Mouse (Mus musculus) MEL (cell line): ENCODE data around the gene Cib4. TPM values are rescaled to one million over a fixed set of nuclear protein-coding genes. Genes with fewer than 3 reads are reported as not detected.

ENCODE experiments used
- DNase-seq: peaks from one replicate; pipeline ENCODE4 v3.0.0; 2011; ENCODE audit warnings: low read depth, low spot score
- H3K27ac ChIP-seq: 2 replicates; pipeline ENCODE4 v1.5.1; 2012; ENCODE audit warnings: low read depth, mild to moderate bottlenecking, control low read depth, low read length, moderate library complexity; ENCODE audit not compliant: control insufficient read depth
- H3K27me3 ChIP-seq, 2 experiments: fragments of 150-350 bp in 1 of 2; sonication (generic) in 1 of 2; 2 replicates each; pipeline ENCODE4 v1.6.1; 2012; ENCODE audit warnings: low read length in 2 of 2, mild to moderate bottlenecking in 2 of 2, improper control_type of control experiment in 1 of 2, moderate library complexity in 1 of 2; ENCODE audit not compliant: insufficient read depth in 2 of 2, control insufficient read depth in 1 of 2
- H3K36me3 ChIP-seq, 2 experiments: 2 replicates each; pipeline ENCODE4 v1.6.1; 2012 to 2014; ENCODE audit warnings: low read length in 2 of 2, improper control_type of control experiment in 1 of 2, inconsistent platforms in 1 of 2, mild to moderate bottlenecking in 1 of 2; ENCODE audit not compliant: insufficient read depth in 2 of 2, control insufficient read depth in 1 of 2
- H3K4me1 ChIP-seq, 2 experiments: fragments of 150-350 bp in 1 of 2; sonication (generic) in 1 of 2; 2 replicates each; pipeline ENCODE4 v1.6.1; 2012; ENCODE audit warnings: low read length in 2 of 2, improper control_type of control experiment in 1 of 2, mild to moderate bottlenecking in 1 of 2; ENCODE audit not compliant: insufficient read depth in 2 of 2, control insufficient read depth in 1 of 2
- H3K4me3 ChIP-seq, 2 experiments: fragments of 150-350 bp in 1 of 2; sonication (generic) in 1 of 2; 2 replicates each; pipeline ENCODE4 v1.5.1; 2012; ENCODE audit warnings: low read depth in 2 of 2, low read length in 2 of 2, mild to moderate bottlenecking in 2 of 2, moderate library complexity in 2 of 2, control low read depth in 1 of 2, improper control_type of control experiment in 1 of 2; ENCODE audit not compliant: control insufficient read depth in 1 of 2, insufficient read depth in 1 of 2
- H3K79me2 ChIP-seq: 2 replicates; pipeline ENCODE4 v1.6.1; 2012; ENCODE audit warnings: mild to moderate bottlenecking, low read length, moderate library complexity; ENCODE audit not compliant: control insufficient read depth, poor library complexity, insufficient read depth
- H3K9ac ChIP-seq: 2 replicates; pipeline ENCODE4 v1.6.1; 2012; ENCODE audit warnings: low read depth, mild to moderate bottlenecking, control low read depth, low read length, moderate library complexity; ENCODE audit not compliant: control insufficient read depth, poor library complexity, severe bottlenecking
- H3K9me3 ChIP-seq: fragments of 150-350 bp; sonication (generic); replicated peaks from 2 replicates; pipeline ENCODE4 v1.6.1; 2012; ENCODE audit warnings: mild to moderate bottlenecking, low read length, improper control_type of control experiment, moderate library complexity; ENCODE audit not compliant: insufficient read depth
- BHLHE40 ChIP-seq: IDR thresholded peaks from 2 replicates; pipeline ENCODE4 v1.6.1; 2012; ENCODE audit warnings: low read depth, mild to moderate bottlenecking, inconsistent platforms, low read length, improper control_type of control experiment, borderline replicate concordance
- CTCF ChIP-seq, 3 experiments: IDR thresholded peaks in 2 of 3; conservative IDR thresholded peaks in 1 of 3; 2 replicates each; pipeline ENCODE4 v1.5.1; 2011 to 2012; ENCODE audit warnings: low read length in 3 of 3, low read depth in 2 of 3, mild to moderate bottlenecking in 2 of 3, improper control_type of control experiment in 1 of 3, inconsistent platforms in 1 of 3, mixed read lengths in 1 of 3, moderate library complexity in 1 of 3; ENCODE audit not compliant: control insufficient read depth in 1 of 3, insufficient read depth in 1 of 3, poor library complexity in 1 of 3, severe bottlenecking in 1 of 3
- ELF1 ChIP-seq: IDR thresholded peaks from 2 replicates; pipeline ENCODE4 v1.6.1; 2014; ENCODE audit warnings: low read depth, mild to moderate bottlenecking, inconsistent platforms, low read length, improper control_type of control experiment, moderate library complexity
- EP300 ChIP-seq, 2 experiments: IDR thresholded peaks; 2 replicates each; pipeline ENCODE4 v1.6.1; 2011; ENCODE audit warnings: improper control_type of control experiment in 2 of 2, low read length in 2 of 2, low read depth in 1 of 2, mild to moderate bottlenecking in 1 of 2
- ETS1 ChIP-seq: IDR thresholded peaks from 2 replicates; pipeline ENCODE4 v1.6.1; 2012; ENCODE audit warnings: low read depth, mild to moderate bottlenecking, inconsistent platforms, low read length, improper control_type of control experiment, moderate library complexity
- GABPA ChIP-seq: IDR thresholded peaks from 2 replicates; pipeline ENCODE4 v1.6.1; 2012; ENCODE audit warnings: low read depth, mild to moderate bottlenecking, inconsistent platforms, low read length, improper control_type of control experiment, moderate library complexity
- GATA1 ChIP-seq: IDR thresholded peaks from 2 replicates; pipeline ENCODE4 v1.6.1; 2011; ENCODE audit warnings: low read depth, low read length, improper control_type of control experiment
- HCFC1 ChIP-seq: IDR thresholded peaks from 2 replicates; pipeline ENCODE4 v1.6.1; 2012; ENCODE audit warnings: low read depth, mild to moderate bottlenecking, inconsistent platforms, low read length, improper control_type of control experiment, moderate library complexity
- MAFK ChIP-seq: IDR thresholded peaks from 2 replicates; pipeline ENCODE4 v1.6.1; 2011; ENCODE audit warnings: low read depth, mild to moderate bottlenecking, low read length, improper control_type of control experiment, borderline replicate concordance
- MEF2A ChIP-seq: IDR thresholded peaks from 2 replicates; pipeline ENCODE4 v1.6.1; 2014; ENCODE audit warnings: low read depth, mild to moderate bottlenecking, inconsistent platforms, low read length, improper control_type of control experiment; ENCODE audit not compliant: poor library complexity, insufficient replicate concordance, severe bottlenecking; ENCODE audit errors: extremely low read depth
- MYB ChIP-seq: IDR thresholded peaks from 2 replicates; pipeline ENCODE4 v1.6.1; 2011; ENCODE audit warnings: mild to moderate bottlenecking, low read depth, low read length, improper control_type of control experiment
- MYC ChIP-seq: IDR thresholded peaks from 2 replicates; pipeline ENCODE4 v1.6.1; 2011; ENCODE audit warnings: low read depth, mild to moderate bottlenecking, low read length, improper control_type of control experiment, moderate library complexity
- POLR2A ChIP-seq, 2 experiments: IDR thresholded peaks; 2 replicates each; pipeline ENCODE4 v1.6.1; 2011 to 2012; ENCODE audit warnings: low read length in 2 of 2, mild to moderate bottlenecking in 2 of 2, control low read depth in 1 of 2, improper control_type of control experiment in 1 of 2, low read depth in 1 of 2, moderate library complexity in 1 of 2; ENCODE audit not compliant: control insufficient read depth in 1 of 2, insufficient read depth in 1 of 2, poor library complexity in 1 of 2
- SIN3A ChIP-seq: IDR thresholded peaks from 2 replicates; pipeline ENCODE4 v1.6.1; 2012; ENCODE audit warnings: low read length, improper control_type of control experiment, inconsistent platforms
- UBTF ChIP-seq: IDR thresholded peaks from 2 replicates; pipeline ENCODE4 v1.6.1; 2012; ENCODE audit warnings: low read depth, mild to moderate bottlenecking, inconsistent platforms, low read length, improper control_type of control experiment, moderate library complexity, borderline replicate concordance; ENCODE audit not compliant: insufficient read depth
- USF2 ChIP-seq, 2 experiments: IDR thresholded peaks; 2 replicates each; pipeline ENCODE4 v1.6.1; 2011 to 2012; ENCODE audit warnings: improper control_type of control experiment in 2 of 2, low read length in 2 of 2, borderline replicate concordance in 1 of 2, inconsistent platforms in 1 of 2, low read depth in 1 of 2, mild to moderate bottlenecking in 1 of 2; ENCODE audit not compliant: insufficient read depth in 1 of 2
- ZC3H11A ChIP-seq: IDR thresholded peaks from 2 replicates; pipeline ENCODE4 v1.6.1; 2012; ENCODE audit warnings: low read depth, mild to moderate bottlenecking, inconsistent platforms, low read length, improper control_type of control experiment
- ZKSCAN1 ChIP-seq: IDR thresholded peaks from 2 replicates; pipeline ENCODE4 v1.6.1; 2012; ENCODE audit warnings: low read depth, mild to moderate bottlenecking, inconsistent platforms, low read length, improper control_type of control experiment, moderate library complexity
- ZMIZ1 ChIP-seq: IDR thresholded peaks from 2 replicates; pipeline ENCODE4 v1.6.1; 2012; ENCODE audit warnings: low read depth, mild to moderate bottlenecking, inconsistent platforms, low read length, improper control_type of control experiment, moderate library complexity
- polyA plus RNA-seq, 2 experiments: library from polyadenylated mRNA; stranded (reverse) in 1 of 2; unstranded in 1 of 2; fragments of >175 nt in 1 of 2; fragments of >200 nt in 1 of 2; gene quantifications; 2 replicates each; pipeline versions ENCODE4 v1.2.1 to v1.2.4; 2012; ENCODE audit warnings: low replicate concordance in 2 of 2, low read depth in 1 of 2; ENCODE audit not compliant: insufficient read length in 2 of 2, insufficient read depth in 1 of 2, missing spikeins in 1 of 2
- total RNA-seq: library from RNA; depleted of rRNA; stranded (reverse); fragments of 300-350 nt; gene quantifications from 2 replicates; pipeline ENCODE4 v1.2.3, GENCODE M21; 2012

Cib4 gene
- total and polyA plus RNA-seq, 3 experiments = not detected

- peaks cover 32 to 45% of the 10 kb centered on the region in 2 experiments for H3K27me3 ChIP-seq
- DNase-seq = no peak
- no peak overlapping the region for H3K4me3 ChIP-seq
- H3K79me2 ChIP-seq = no peaks in the 10 kb centered on the region
- H3K9ac ChIP-seq = no peak overlapping the region
- H3K9me3 ChIP-seq = no peaks in the 10 kb centered on the region
- no peak overlapping the region for H3K27ac ChIP-seq
- H3K36me3 ChIP-seq = no peaks in the 10 kb centered on the region
- TF ChIP-seq MYB = no peak
- TF ChIP-seq GABPA = no peak
- TF ChIP-seq POLR2A (IDR thresholded peaks at IDR 0.05; ENCODE audit: control insufficient read depth in 1 of 2, insufficient read depth in 1 of 2, low read depth in 1 of 2, low read length in 2 of 2, poor library complexity in 1 of 2) = no peak
- TF ChIP-seq ETS1 = no peak
- no peak for TF ChIP-seq SIN3A
- TF ChIP-seq ZMIZ1 = no peak
- no peak for TF ChIP-seq USF2 (IDR thresholded peaks at IDR 0.05; ENCODE audit: borderline replicate concordance in 1 of 2, insufficient read depth in 1 of 2, low read depth in 1 of 2, low read length in 2 of 2)
- TF ChIP-seq MAFK = no peak
- no peak for TF ChIP-seq MYC
- TF ChIP-seq ZKSCAN1 = no peak
- TF ChIP-seq CTCF (IDR thresholded peaks at IDR 0.05 in 2 of 3, conservative IDR thresholded peaks at IDR 0.05 in 1 of 3; ENCODE audit: control insufficient read depth in 1 of 3, insufficient read depth in 1 of 3, low read depth in 2 of 3, low read length in 3 of 3, poor library complexity in 1 of 3, severe bottlenecking in 1 of 3) = no peak
- TF ChIP-seq MEF2A = no peak
- TF ChIP-seq BHLHE40 = no peak
- TF ChIP-seq, all 39 proteins: peak for 0
- H3K4me1 ChIP-seq = no peaks in the 10 kb centered on the region
Observed at GRCm38 (mm10) chr5:30559421-30559820, 13.8 kb upstream of the Cib4 start.

- Histone ChIP-seq H3K9me3 (no peaks in the 10 kb centered on the region), H3K27me3 (peaks cover 26 to 36% of the 10 kb centered on the region in 2 experiments)
- no peak for TF ChIP-seq GATA1
- TF ChIP-seq EP300 (IDR thresholded peaks at IDR 0.05; ENCODE audit: low read depth in 1 of 2, low read length in 2 of 2) = no peak
- TF ChIP-seq USF2 (IDR thresholded peaks at IDR 0.05; ENCODE audit: borderline replicate concordance in 1 of 2, insufficient read depth in 1 of 2, low read depth in 1 of 2, low read length in 2 of 2) = no peak
- no peak for TF ChIP-seq ZC3H11A
- no peak for TF ChIP-seq HCFC1
- TF ChIP-seq UBTF = no peak
- no peak for TF ChIP-seq MAFK
- TF ChIP-seq ELF1 = no peak
- no peak for TF ChIP-seq MYC
Observed at GRCm38 (mm10) chr5:30556284-30556683, 10.6 kb upstream of the Cib4 start.

More at GRCm38 (mm10) chr5:30556284-30556683, 10.6 kb upstream of the Cib4 start:
- H3K79me2 ChIP-seq = no peaks in the 10 kb centered on the region
- H3K4me1 ChIP-seq = no peaks in the 10 kb centered on the region
- no peak for DNase-seq
- H3K9ac ChIP-seq = no peak overlapping the region
- no peak overlapping the region for H3K4me3 ChIP-seq
- no peaks in the 10 kb centered on the region for H3K36me3 ChIP-seq
- no peak overlapping the region for H3K27ac ChIP-seq
